Mouse (Mus musculus): ENCODE data around the gene Zfp936. TPM values are rescaled to one million over a fixed set of nuclear protein-coding genes. Genes with fewer than 3 reads are reported as not detected.
"Not testable (repeated sequence)": the region's sequence is repeated elsewhere in the genome, so short reads cannot be mapped to it uniquely, and the experiment has no call there.

Zfp936 gene
- not detected for total RNA-seq (2021)
- long read RNA-seq, experiment 1, result 0 reads
- long read RNA-seq, experiment 2, result 0 reads

GRCm38 (mm10) chr7:43113929-43114328, at the start of gene Zfp936:
Gene Zfp936 (plus strand): TSS chr7:43114229.
- not testable (repeated sequence) for DNase-seq (ENCODE audit: low spot score in 2 of 2)

DNA sequence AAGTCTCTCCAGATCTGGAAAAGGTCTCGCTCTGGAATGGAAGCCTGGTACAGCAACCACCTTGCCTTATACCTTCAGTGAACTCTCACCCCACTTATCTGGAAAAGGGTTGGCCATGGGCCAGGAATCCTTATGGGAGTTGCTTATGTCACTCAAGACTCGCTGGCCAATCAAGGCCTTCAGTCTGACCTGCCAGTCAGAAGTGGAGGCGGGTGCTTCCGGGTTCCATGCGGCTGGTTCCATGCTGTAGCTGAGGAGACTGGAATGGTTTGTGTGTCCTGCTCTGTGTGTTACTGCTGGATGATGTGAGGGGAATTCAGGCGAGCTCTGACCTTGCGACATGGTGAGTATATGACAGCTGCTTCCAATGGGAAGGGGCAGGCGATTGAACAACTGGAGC, 36.2 kb upstream of the Zfp936 start:
- no peak for DNase-seq (ENCODE audit: low spot score in 2 of 2)

GRCm38 (mm10) chr7:43128691-43129090, 14.7 kb downstream of the Zfp936 start:
- DNase-seq (ENCODE audit: low spot score in 2 of 2), result not testable (repeated sequence)

- not testable (repeated sequence) for DNase-seq (ENCODE audit: low spot score in 2 of 2)
Measured at GRCm38 (mm10) chr7:43164121-43164520, 50.1 kb downstream of the Zfp936 start.

DNA sequence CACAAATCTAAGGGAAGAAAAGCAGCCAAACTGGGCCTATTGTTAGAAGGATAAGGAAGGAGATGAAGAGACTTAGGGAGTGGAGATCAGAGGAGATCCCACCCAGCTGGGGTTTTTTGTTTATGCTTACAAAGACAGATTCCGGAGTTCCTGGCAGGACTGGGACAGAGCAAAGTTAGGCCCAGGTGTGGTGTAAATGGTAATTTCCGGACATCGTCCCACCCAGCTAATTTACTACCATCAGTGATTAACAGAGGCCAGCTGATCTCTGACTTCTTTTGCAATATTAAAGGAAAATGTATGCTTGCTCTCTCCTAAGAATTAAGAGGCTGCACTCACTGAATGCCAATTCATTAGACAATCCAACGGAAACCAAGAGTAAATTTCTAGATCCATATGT, 53.1 kb downstream of the Zfp936 start:
- not testable (repeated sequence) for DNase-seq (ENCODE audit: low spot score in 2 of 2)

GRCm38 (mm10) chr7:43167811-43168210, 53.8 kb downstream of the Zfp936 start:
- not testable (repeated sequence) for DNase-seq (ENCODE audit: low spot score in 2 of 2)

- not testable (repeated sequence) for DNase-seq (ENCODE audit: low spot score in 2 of 2)
Measured at GRCm38 (mm10) chr7:43168212-43168611, 54.2 kb downstream of the Zfp936 start.

GRCm38 (mm10) chr7:43177003-43177702, 63.1 kb downstream of the Zfp936 start:
- no peak for DNase-seq (ENCODE audit: low spot score in 2 of 2)

DNA sequence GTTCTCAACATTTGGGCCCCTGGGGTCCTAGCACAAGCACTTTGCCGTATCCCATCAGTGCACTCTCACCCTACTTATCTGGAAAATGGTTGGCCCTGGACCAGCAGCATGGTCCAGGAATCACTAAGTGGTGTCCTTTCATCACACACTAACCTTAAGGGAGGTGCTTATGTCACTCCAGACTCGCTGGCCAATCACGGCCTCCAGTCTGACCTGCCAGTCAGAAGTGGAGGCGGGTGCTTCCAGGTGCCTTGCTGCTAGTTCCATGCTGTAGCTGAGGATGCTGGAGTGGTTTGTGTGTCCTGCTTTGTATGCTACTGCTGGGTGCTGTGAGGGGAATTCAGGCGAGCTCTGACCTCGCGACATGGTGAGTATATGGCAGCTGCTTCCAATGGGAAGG, 99.8 kb downstream of the Zfp936 start:
- DNase-seq (ENCODE audit: low spot score in 2 of 2), result not testable (repeated sequence)

Small RNA genes lying within 50 kb of the gene (microRNA-seq; reads per million reads assigned to microRNA genes)
- not detected for gene Gm22707

Other genes starting within 250 kb of the Zfp936 start
- gene Gm2381, start 247.0 kb upstream of the Zfp936 start, total RNA-seq (2021), result not detected
- not detected for gene Vmn2r63, start 180.4 kb upstream of the Zfp936 start, total RNA-seq (2021)
- gene Gm9268, start 95.5 kb upstream of the Zfp936 start, total RNA-seq (2021), result not detected
- gene Zfp715, start 199.1 kb downstream of the Zfp936 start, total RNA-seq (2021), result 10 to 100 TPM; 20.0 to 21.5 TPM
- under 1 TPM; 0.10 to 0.17 TPM for gene Siglecf, start 237.1 kb downstream of the Zfp936 start, total RNA-seq (2021)